Mouse (Mus musculus) liver, embryonic 15.5 days (tissue): ENCODE measurements around the gene Rgs7. TPM values are rescaled to one million over a fixed set of nuclear protein-coding genes. Genes with fewer than 3 reads are reported as not detected.

Source experiments
- ATAC-seq: fragments of 200-750 bp; cut with Nextera tagmentation; 2 replicates; pipeline ENCODE4 v1.8.0; 2017; ENCODE audit warnings: moderate number of reproducible peaks, mild to moderate bottlenecking, moderate library complexity; ENCODE audit not compliant: insufficient read depth
- H3K27ac ChIP-seq: fragments of 300-500 bp; sonication (generic); replicated peaks from 2 replicates; pipeline ENCODE4 v1.5.1; 2015; ENCODE audit warnings: mild to moderate bottlenecking, inconsistent platforms
- H3K27me3 ChIP-seq: fragments of 300-500 bp; sonication (generic); 2 replicates; pipeline ENCODE4 v1.6.1; 2015; ENCODE audit warnings: mild to moderate bottlenecking, inconsistent platforms
- H3K36me3 ChIP-seq: fragments of 300-500 bp; sonication (generic); replicated peaks from 2 replicates; pipeline ENCODE4 v1.6.1; 2015; ENCODE audit warnings: moderate library complexity, mild to moderate bottlenecking, inconsistent platforms
- H3K4me1 ChIP-seq: fragments of 300-500 bp; sonication (generic); replicated peaks from 2 replicates; pipeline ENCODE4 v1.6.1; 2015; ENCODE audit warnings: inconsistent platforms
- H3K4me2 ChIP-seq: fragments of 300-500 bp; sonication (generic); 2 replicates; pipeline ENCODE4 v1.6.1; 2015; ENCODE audit warnings: moderate library complexity, mild to moderate bottlenecking, inconsistent platforms
- H3K4me3 ChIP-seq: fragments of 300-500 bp; sonication (generic); replicated peaks from 2 replicates; pipeline ENCODE4 v1.5.1; 2015; ENCODE audit warnings: mild to moderate bottlenecking, inconsistent platforms
- H3K9ac ChIP-seq: fragments of 300-500 bp; sonication (generic); 2 replicates; pipeline ENCODE4 v1.6.1; 2015; ENCODE audit warnings: moderate library complexity, mild to moderate bottlenecking, inconsistent platforms
- H3K9me3 ChIP-seq: fragments of 300-500 bp; sonication (generic); replicated peaks from 2 replicates; pipeline ENCODE4 v1.6.1; 2016; ENCODE audit warnings: inconsistent platforms
- WGBS: fragments of 180-500 bp; shearing (Covaris S2); methylation state at CpG from one replicate; pipeline ENCODE4 v1.1.7; 2015; ENCODE audit warnings: mixed read lengths; ENCODE audit not compliant: insufficient replicate concordance; 5-methylcytosine and 5-hydroxymethylcytosine counted together
- polyA plus RNA-seq: library from polyadenylated mRNA; unstranded; fragments of >200 nt; fragmentation: Nextera tagmentation; extraction: Ambion mirVana; gene quantifications from 2 replicates; pipeline ENCODE4 v1.2.1, GENCODE M21; 2015

Rgs7 gene
- polyA plus RNA-seq, 1 experiment from 2014 or later, result not detected

- Histone ChIP-seq H3K4me3 (no peak overlapping the region), H3K4me1 (no peaks in the 10 kb centered on the region), H3K36me3 (no peaks in the 10 kb centered on the region), H3K27ac (no peak overlapping the region), H3K27me3 (no peaks in the 10 kb centered on the region), H3K4me2 (no peak overlapping the region), H3K9ac (no peak overlapping the region), H3K9me3 (no peaks in the 10 kb centered on the region)
- no peak for ATAC-seq
- 52% methylated on average over 1 of the region's 1 CpGs for WGBS
Observed at GRCm38 (mm10) chr1:175024136-175024535, 468.2 kb downstream of the Rgs7 start.

Other genes with a start within 250 kb of the Rgs7 start
- 12.0 and 12.9 TPM in 2 replicates for gene Kmo, start 127.9 kb upstream of the Rgs7 start, polyA plus RNA-seq
- gene Fh1, start 133.1 kb upstream of the Rgs7 start, polyA plus RNA-seq, result 75.4 and 75.8 TPM in 2 replicates
- gene Opn3, start 200.3 kb upstream of the Rgs7 start, polyA plus RNA-seq, result 1.3 and 1.5 TPM in 2 replicates
- 0.73 and 0.76 TPM in 2 replicates for gene Chml, start 200.4 kb upstream of the Rgs7 start, polyA plus RNA-seq
- not detected in 2 replicates for gene Wdr64, start 206.1 kb upstream of the Rgs7 start, polyA plus RNA-seq